Mouse (Mus musculus) heart, adult 2 months (tissue): Measurements from ENCODE around the gene Frmd5. TPM values are rescaled to one million over a fixed set of nuclear protein-coding genes. Genes with fewer than 3 reads are reported as not detected.
A peak's percentile ranks its signal among the peaks of the same experiment; 100 is the strongest.

Experiments used
- DNase-seq, 2 experiments: peaks; one replicate each; pipeline ENCODE4 v3.0.0; 2021
- H3K27ac ChIP-seq: fragments of 200-600 bp; 2 replicates; pipeline ENCODE4 v1.8.1; 2022
- H3K27me3 ChIP-seq: fragments of 200-500 bp; 2 replicates; pipeline ENCODE4 v1.6.1; 2012; ENCODE audit warnings: mild to moderate bottlenecking, low read length, inconsistent platforms, mixed read lengths; ENCODE audit not compliant: control insufficient read depth, insufficient read depth
- H3K36me3 ChIP-seq: fragments of 200-500 bp; 2 replicates; pipeline ENCODE4 v1.6.1; 2012; ENCODE audit warnings: low read length, inconsistent platforms; ENCODE audit not compliant: control insufficient read depth, insufficient read depth
- H3K4me1 ChIP-seq: fragments of 200-500 bp; 2 replicates; pipeline ENCODE4 v1.6.1; 2011; ENCODE audit warnings: low read length; ENCODE audit not compliant: control insufficient read depth, insufficient read depth
- H3K4me3 ChIP-seq: fragments of 200-600 bp; 2 replicates; pipeline ENCODE4 v1.8.1; 2022
- H3K79me2 ChIP-seq: fragments of 200-500 bp; replicated peaks from 2 replicates; pipeline ENCODE4 v1.6.1; 2012; ENCODE audit warnings: mild to moderate bottlenecking, inconsistent platforms, low read length, moderate library complexity, mixed read lengths; ENCODE audit not compliant: control insufficient read depth, insufficient read depth
- H3K9ac ChIP-seq: fragments of 200-500 bp; 2 replicates; pipeline ENCODE4 v1.6.1; 2012; ENCODE audit warnings: low read depth, mild to moderate bottlenecking, control low read depth, inconsistent platforms, low read length, mixed read lengths
- CTCF ChIP-seq: fragments of 200-600 bp; IDR thresholded peaks from 2 replicates; pipeline ENCODE4 v1.8.1; 2022; ENCODE audit warnings: antibody characterized with exemption, mild to moderate bottlenecking, moderate library complexity
- EP300 ChIP-seq: fragments of 200-500 bp; IDR thresholded peaks from 2 replicates; pipeline ENCODE4 v1.6.1; 2011; ENCODE audit warnings: low read depth, low read length, control low read depth; ENCODE audit not compliant: insufficient read depth
- POLR2A ChIP-seq: fragments of 200-500 bp; IDR thresholded peaks from 2 replicates; pipeline ENCODE4 v1.6.1; 2011; ENCODE audit warnings: mild to moderate bottlenecking, low read depth, low read length, control low read depth; ENCODE audit not compliant: insufficient read depth
- WGBS: fragments of 180-500 bp; shearing (Covaris S2); methylation state at CpG from one replicate; pipeline ENCODE4 v1.1.7; 2018; 5-methylcytosine and 5-hydroxymethylcytosine counted together
- intact Hi-C: fragments of 180-260 bp; cut with DNase I; formaldehyde crosslinking; loops from one replicate; pipeline ENCODE4 v1.15.1; 2025
- long read RNA-seq: library from polyadenylated mRNA; stranded (forward); transcript quantifications from one replicate; pipeline ENCODE4 v2.0.0, GENCODE M21; 2021
- polyA plus RNA-seq: library from polyadenylated mRNA; depleted of rRNA; stranded (reverse); fragments of >200 nt; gene quantifications from 2 replicates; pipeline ENCODE4 v1.2.3, GENCODE M21; 2012; rRNA removed
- total RNA-seq, 2 experiments: library from RNA; stranded (reverse); gene quantifications; 2 replicates each; pipeline ENCODE4 v1.2.3; 2021

Frmd5 gene
- total RNA-seq (100 to 1,000 TPM; 124 to 245 TPM), polyA plus RNA-seq (197 and 281 TPM in 2 replicates)
- long read RNA-seq, transcript Frmd5-213 (2 exons, 922 nt) = major isoform, 145 of 184 reads
- long read RNA-seq, partial matches to known transcripts = 2 of 184 reads
- long read RNA-seq, other reads (novel, unspliced or antisense) = 37 of 184 reads

DNA sequence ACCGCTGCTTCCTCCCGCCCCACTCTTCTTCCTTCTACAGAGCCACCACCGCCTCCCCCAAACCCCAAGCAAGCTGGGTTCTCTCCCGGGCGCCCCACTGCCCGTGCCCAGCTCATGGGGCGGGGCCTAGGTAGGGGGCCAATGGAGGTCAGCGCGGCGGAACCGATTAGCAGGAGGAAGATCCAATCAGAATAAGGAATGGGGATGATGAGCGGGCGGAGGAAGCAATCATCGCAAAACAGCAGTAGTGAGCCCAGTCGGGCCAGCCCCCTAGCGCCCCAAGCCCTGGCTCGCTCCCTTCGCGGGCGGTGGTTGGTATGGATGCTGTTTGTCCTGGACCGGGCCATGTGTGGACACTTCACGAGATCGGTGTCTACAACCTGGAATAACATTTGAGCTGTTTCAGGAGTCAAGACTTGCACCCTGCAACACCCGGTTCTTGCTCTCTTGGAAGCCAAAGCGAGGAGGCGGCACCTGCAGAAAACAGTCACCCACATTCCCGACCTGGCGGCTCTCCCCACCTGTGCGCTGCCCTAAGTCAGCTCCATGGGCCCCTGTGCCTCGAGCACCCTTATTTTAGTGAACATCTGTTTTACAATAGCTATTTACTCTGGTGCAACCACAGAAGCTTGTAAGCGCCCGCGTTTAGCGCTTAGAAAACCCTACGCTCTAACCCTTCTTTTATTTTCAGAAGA, at the start of gene Frmd5:
Gene Frmd5, minus strand, starts transcription at position 129 of the 695 bp plus-strand sequence.
- intact Hi-C loops = no loop called here
- H3K4me1 ChIP-seq = no peaks in the 10 kb centered on the region
- no peaks in the 10 kb centered on the region for H3K36me3 ChIP-seq
- peak within 1 kb of the TSS; percentile 72 for H3K4me3 ChIP-seq
- DNase-seq = peak; percentile 81 to 89
- WGBS = 2% methylated on average over 35 of the region's 35 CpGs
- H3K27ac ChIP-seq = no peak within 1 kb of the TSS
- TF ChIP-seq CTCF (peak; percentile 25), EP300 (no peak), POLR2A (no peak)
- H3K27me3 ChIP-seq = peaks cover 16% of the 10 kb centered on the region
- peak within 1 kb of the TSS; percentile 47 for H3K9ac ChIP-seq
- H3K79me2 ChIP-seq = no peaks in the 10 kb centered on the region

DNA sequence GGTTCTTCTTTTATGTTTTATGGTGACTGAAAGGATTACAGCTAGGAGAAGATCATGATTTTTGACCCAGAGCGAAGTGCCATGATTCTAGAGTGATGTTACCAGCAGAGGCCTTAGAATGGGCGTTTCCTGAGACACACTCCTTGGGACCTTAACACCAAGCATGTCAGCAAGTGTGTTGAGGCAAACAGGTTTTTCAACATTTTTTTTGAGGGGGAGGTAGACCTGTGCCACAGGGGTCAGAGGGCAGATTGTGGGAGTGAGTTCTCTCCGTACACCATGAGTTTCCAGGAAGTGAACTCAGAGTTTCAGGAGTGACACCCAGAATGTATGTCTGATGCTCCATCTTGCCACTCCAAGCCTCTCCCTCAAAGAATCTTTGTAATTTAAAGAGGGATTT, 47.1 kb upstream of the Frmd5 start:
- Histone ChIP-seq H3K9ac (no peak overlapping the region), H3K36me3 (no peaks in the 10 kb centered on the region), H3K4me3 (no peak overlapping the region), H3K4me1 (no peaks in the 10 kb centered on the region), H3K79me2 (no peaks in the 10 kb centered on the region), H3K27me3 (no peaks in the 10 kb centered on the region), H3K27ac (no peak overlapping the region)
- intact Hi-C loops = no loop called here
- 72% methylated on average over 3 of the region's 3 CpGs for WGBS
- TF ChIP-seq POLR2A = no peak
- no peak for TF ChIP-seq EP300
- no peak for TF ChIP-seq CTCF
- DNase-seq = no peak

GRCm38 (mm10) chr2:121852045-121852444, 45.2 kb upstream of the Frmd5 start:
- H3K79me2 ChIP-seq = no peaks in the 10 kb centered on the region
- H3K4me3 ChIP-seq = no peak overlapping the region
- intact Hi-C loops = no loop called here
- H3K9ac ChIP-seq = no peak overlapping the region
- H3K4me1 ChIP-seq = no peaks in the 10 kb centered on the region
- DNase-seq = no peak
- no peaks in the 10 kb centered on the region for H3K36me3 ChIP-seq
- no peak for TF ChIP-seq EP300
- no peak for TF ChIP-seq POLR2A
- no peak for TF ChIP-seq CTCF
- no peaks in the 10 kb centered on the region for H3K27me3 ChIP-seq
- no peak overlapping the region for H3K27ac ChIP-seq
- WGBS = 29% methylated on average over 2 of the region's 2 CpGs

- TF ChIP-seq EP300 (no peak), CTCF (no peak), POLR2A (no peak)
- WGBS = 49% methylated on average over 8 of the region's 8 CpGs
- intact Hi-C loops = no loop called here
These were observed 39.2 kb upstream of the Frmd5 start for GRCm38 (mm10) chr2:121846050-121846449.

DNA sequence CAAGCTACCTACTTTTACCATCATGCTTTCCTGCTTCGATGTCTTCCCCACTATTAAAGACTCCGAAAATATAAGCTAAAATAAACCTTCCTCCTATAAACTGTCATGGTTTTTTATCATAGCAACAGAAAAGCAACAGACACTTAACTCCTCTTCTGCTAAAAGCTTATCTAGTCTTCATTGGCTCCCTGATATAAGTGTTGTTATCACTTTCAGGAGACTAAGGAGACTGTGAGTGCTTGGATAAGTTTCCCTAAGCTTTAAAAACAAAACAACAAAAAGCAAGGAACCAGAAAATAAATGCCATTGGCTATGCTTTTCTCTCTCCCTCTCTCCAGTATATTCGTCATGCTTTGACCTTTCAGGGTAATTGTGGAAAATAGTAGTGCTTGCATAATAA, 35.4 kb upstream of the Frmd5 start:
- H3K36me3 ChIP-seq = no peaks in the 10 kb centered on the region
- H3K27ac ChIP-seq = no peak overlapping the region
- no peaks in the 10 kb centered on the region for H3K4me1 ChIP-seq
- intact Hi-C loops = no loop called here
- H3K27me3 ChIP-seq = no peaks in the 10 kb centered on the region; the same call in 1 of the 2 replicates
- no peak overlapping the region for H3K9ac ChIP-seq
- no peaks in the 10 kb centered on the region for H3K79me2 ChIP-seq
- H3K4me3 ChIP-seq = no peak overlapping the region
- WGBS = 64% methylated on average over 3 of the region's 3 CpGs
- DNase-seq = no peak
- TF ChIP-seq EP300 (no peak), CTCF (no peak), POLR2A (no peak)

More at GRCm38 (mm10) chr2:121846050-121846449, 39.2 kb upstream of the Frmd5 start:
- H3K9ac ChIP-seq = no peak overlapping the region
- H3K79me2 ChIP-seq = no peaks in the 10 kb centered on the region
- no peak overlapping the region for H3K27ac ChIP-seq
- no peaks in the 10 kb centered on the region for H3K36me3 ChIP-seq
- no peak overlapping the region for H3K4me3 ChIP-seq
- DNase-seq = no peak
- H3K27me3 ChIP-seq = no peaks in the 10 kb centered on the region; the same call in 1 of the 2 replicates
- no peaks in the 10 kb centered on the region for H3K4me1 ChIP-seq

DNA sequence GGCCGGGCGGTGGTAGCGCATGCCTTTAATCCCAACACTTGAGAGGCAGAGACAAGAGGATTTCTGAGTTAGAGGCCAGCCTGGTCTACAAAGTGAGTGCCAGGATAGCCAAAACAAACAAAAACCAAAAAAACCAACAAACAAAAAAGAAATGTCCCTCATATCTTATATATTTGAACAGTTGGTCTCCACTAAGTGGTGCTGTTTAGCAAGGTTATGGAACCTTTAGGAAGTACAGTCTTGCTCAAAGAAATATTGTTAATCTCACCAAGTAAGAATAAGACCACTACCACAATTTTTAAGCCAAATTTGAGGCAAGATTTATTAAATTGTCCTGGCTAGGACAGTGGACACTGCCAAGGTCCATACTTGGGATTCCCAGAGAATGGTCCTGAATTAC, 34.6 kb upstream of the Frmd5 start:
- intact Hi-C loops = no loop called here
- Histone ChIP-seq H3K79me2 (no peaks in the 10 kb centered on the region), H3K27ac (no peak overlapping the region), H3K36me3 (no peaks in the 10 kb centered on the region), H3K4me1 (no peaks in the 10 kb centered on the region), H3K27me3 (no peaks in the 10 kb centered on the region; the same call in 1 of the 2 replicates), H3K4me3 (no peak overlapping the region), H3K9ac (no peak overlapping the region)
- TF ChIP-seq CTCF (peak; percentile 28), POLR2A (no peak)
- WGBS = 96% methylated on average over 3 of the region's 3 CpGs
- DNase-seq = no peak
